Mouse (Mus musculus) spleen, adult 2 months (tissue): ENCODE measurements around the gene Pcdh11x. TPM values are rescaled to one million over a fixed set of nuclear protein-coding genes. Genes with fewer than 3 reads are reported as not detected.

Experiments
- DNase-seq, 2 experiments: peaks; one replicate each; pipeline versions ENCODE4 v3.0.0 to v3.0.0-alpha.2; 2012 to 2021; ENCODE audit warnings: low spot score in 2 of 2, low read depth in 1 of 2
- H3K27ac ChIP-seq: fragments of 200-500 bp; 2 replicates; pipeline ENCODE4 v1.5.1; 2012; ENCODE audit warnings: low read length, inconsistent platforms; ENCODE audit not compliant: insufficient read depth
- H3K27me3 ChIP-seq: fragments of 200-500 bp; 2 replicates; pipeline ENCODE4 v1.6.1; 2012; ENCODE audit warnings: mild to moderate bottlenecking, moderate library complexity, low read length, inconsistent platforms; ENCODE audit not compliant: control insufficient read depth, insufficient read depth
- H3K36me3 ChIP-seq: fragments of 200-500 bp; 2 replicates; pipeline ENCODE4 v1.6.1; 2012; ENCODE audit warnings: mild to moderate bottlenecking, low read length, inconsistent platforms; ENCODE audit not compliant: control insufficient read depth, insufficient read depth
- H3K4me1 ChIP-seq: fragments of 200-500 bp; 2 replicates; pipeline ENCODE4 v1.6.1; 2011; ENCODE audit warnings: inconsistent platforms; ENCODE audit not compliant: control insufficient read depth, insufficient read depth, insufficient read length
- H3K4me3 ChIP-seq: fragments of 200-500 bp; 2 replicates; pipeline ENCODE4 v1.5.1; 2011; ENCODE audit warnings: mild to moderate bottlenecking, inconsistent platforms; ENCODE audit not compliant: insufficient read depth, insufficient read length; ENCODE audit errors: extremely low read depth
- CTCF ChIP-seq: fragments of 200-500 bp; IDR thresholded peaks from 2 replicates; pipeline ENCODE4 v1.5.1; 2011; ENCODE audit warnings: mild to moderate bottlenecking, inconsistent platforms; ENCODE audit not compliant: insufficient read depth, insufficient read length, insufficient replicate concordance; ENCODE audit errors: extremely low read depth
- POLR2A ChIP-seq: fragments of 200-500 bp; IDR thresholded peaks from 2 replicates; pipeline ENCODE4 v1.6.1; 2011; ENCODE audit warnings: low read depth, low read length, inconsistent platforms
- WGBS: fragments of 180-500 bp; shearing (Covaris S2); methylation state at CpG from one replicate; pipeline ENCODE4 v1.1.7; 2018; 5-methylcytosine and 5-hydroxymethylcytosine counted together
- polyA plus RNA-seq: library from polyadenylated mRNA; depleted of rRNA; stranded (reverse); fragments of >200 nt; gene quantifications from 2 replicates; pipeline ENCODE4 v1.2.3, GENCODE M21; 2012; rRNA removed

Gene Pcdh11x
- 0.02 TPM in 1 of 2 replicates, not detected in the other for polyA plus RNA-seq

- Histone ChIP-seq H3K4me3 (no peak within 1 kb of the TSS), H3K27me3 (no peaks in the 10 kb centered on the region), H3K36me3 (no peaks in the 10 kb centered on the region), H3K27ac (no peak within 1 kb of the TSS), H3K4me1 (no peaks in the 10 kb centered on the region)
- 19% methylated on average over 35 of the region's 40 CpGs for WGBS
- no peak for DNase-seq
- TF ChIP-seq POLR2A (no peak), CTCF (no peak)
Measured at GRCm38 (mm10) chrX:120290011-120290899, at the start of gene Pcdh11x. Gene Pcdh11x (plus strand): TSS chrX:120290259.

GRCm38 (mm10) chrX:120260089-120260488, 30.0 kb upstream of the Pcdh11x start:
- Histone ChIP-seq H3K27ac (no peak overlapping the region), H3K4me1 (no peaks in the 10 kb centered on the region), H3K27me3 (no peaks in the 10 kb centered on the region), H3K4me3 (no peak overlapping the region), H3K36me3 (no peaks in the 10 kb centered on the region)
- no peak for DNase-seq
- TF ChIP-seq CTCF (no peak), POLR2A (no peak)
- WGBS = 77% methylated on average over 2 of the region's 2 CpGs

- no peak for DNase-seq
- Histone ChIP-seq H3K27me3 (no peaks in the 10 kb centered on the region), H3K36me3 (no peaks in the 10 kb centered on the region), H3K27ac (no peak overlapping the region), H3K4me1 (no peaks in the 10 kb centered on the region), H3K4me3 (no peak overlapping the region)
- TF ChIP-seq CTCF (no peak), POLR2A (no peak)
Measured at GRCm38 (mm10) chrX:120285522-120285921, 4.5 kb upstream of the Pcdh11x start.

GRCm38 (mm10) chrX:120287502-120287901, 2.6 kb upstream of the Pcdh11x start:
- no peak for DNase-seq
- Histone ChIP-seq H3K27ac (no peak overlapping the region), H3K4me3 (no peak overlapping the region), H3K4me1 (no peaks in the 10 kb centered on the region), H3K36me3 (no peaks in the 10 kb centered on the region), H3K27me3 (no peaks in the 10 kb centered on the region)
- 9% methylated on average over 1 of the region's 1 CpGs for WGBS
- no peak for TF ChIP-seq CTCF
- no peak for TF ChIP-seq POLR2A

- WGBS = 24% methylated on average over 18 of the region's 18 CpGs
- H3K4me1 ChIP-seq = no peaks in the 10 kb centered on the region
- no peaks in the 10 kb centered on the region for H3K36me3 ChIP-seq
- DNase-seq = no peak
- H3K4me3 ChIP-seq = no peak overlapping the region
- no peak overlapping the region for H3K27ac ChIP-seq
- no peak for TF ChIP-seq POLR2A
- no peak for TF ChIP-seq CTCF
- no peaks in the 10 kb centered on the region for H3K27me3 ChIP-seq
Measured at GRCm38 (mm10) chrX:120290900-120291280, 831 bp downstream of the Pcdh11x start.

GRCm38 (mm10) chrX:120291696-120292095, 1.6 kb downstream of the Pcdh11x start:
- Histone ChIP-seq H3K27me3 (no peaks in the 10 kb centered on the region), H3K4me1 (no peaks in the 10 kb centered on the region), H3K27ac (no peak overlapping the region), H3K4me3 (no peak overlapping the region), H3K36me3 (no peaks in the 10 kb centered on the region)
- 24% methylated on average over 13 of the region's 13 CpGs for WGBS
- no peak for TF ChIP-seq POLR2A
- TF ChIP-seq CTCF = no peak
- no peak for DNase-seq
